Mouse (Mus musculus) testis, adult 10 weeks (tissue): ENCODE results near the gene Tcl1b1. TPM values are rescaled to one million over a fixed set of nuclear protein-coding genes. Genes with fewer than 3 reads are reported as not detected.

Experiments
- polyA plus RNA-seq: library from polyadenylated mRNA; stranded (reverse); fragments of 350-450 nt; fragmentation: Illumina TruSeq; extraction: RNeasy Lipid Tissue Mini Kit (QIAGEN cat#74804); gene quantifications from one replicate; pipeline ENCODE4 v1.2.3, GENCODE M21; 2014; ENCODE audit warnings: low read depth, low replicate concordance

Gene Tcl1b1
- polyA plus RNA-seq = not detected

DNA sequence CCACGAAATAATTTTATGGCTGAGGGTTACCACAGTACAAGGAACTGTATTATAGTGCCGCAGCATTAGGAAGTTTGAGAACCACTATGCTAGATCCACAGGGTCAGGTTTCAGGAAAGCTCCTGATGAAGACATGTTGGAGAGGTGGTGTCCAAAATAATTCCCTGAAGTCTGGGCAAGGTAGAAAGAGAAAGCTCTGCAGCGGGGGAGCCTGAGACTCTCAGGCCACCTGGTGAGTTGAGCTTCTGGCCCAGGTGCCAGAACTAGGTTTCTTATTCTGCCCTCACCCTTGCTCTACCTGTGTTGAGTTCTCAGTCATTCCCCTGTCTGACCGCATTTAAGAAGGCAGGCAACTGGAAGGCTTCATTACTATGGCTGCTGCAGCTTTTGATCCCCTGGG, at the start of gene Tcl1b1:
Tcl1b1 (plus strand) TSS at position 301 of the 400 bp plus-strand sequence.

DNA sequence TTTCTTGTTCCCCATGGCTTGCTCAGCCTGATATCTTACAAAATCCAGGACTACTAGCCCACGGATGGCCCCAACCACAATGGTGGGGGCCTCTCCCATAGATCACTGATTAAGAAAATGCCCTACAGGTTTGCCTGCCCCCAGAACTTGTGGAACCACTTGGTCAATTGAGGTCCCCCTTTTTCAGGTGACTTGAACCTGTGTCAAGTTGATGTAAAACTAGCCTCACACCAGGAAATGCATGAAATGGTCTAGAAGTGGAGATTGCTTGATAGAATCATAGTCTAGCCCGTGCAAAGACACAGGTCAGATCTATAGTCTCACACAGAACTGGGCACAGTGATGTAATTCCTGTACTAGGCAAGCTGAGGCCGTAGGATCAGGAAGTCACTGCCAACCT, 13.8 kb upstream of the Tcl1b1 start, which contains the start of gene Tcl1b2:
Tcl1b2 (plus strand) TSS at position 301 of the 400 bp plus-strand sequence.

DNA sequence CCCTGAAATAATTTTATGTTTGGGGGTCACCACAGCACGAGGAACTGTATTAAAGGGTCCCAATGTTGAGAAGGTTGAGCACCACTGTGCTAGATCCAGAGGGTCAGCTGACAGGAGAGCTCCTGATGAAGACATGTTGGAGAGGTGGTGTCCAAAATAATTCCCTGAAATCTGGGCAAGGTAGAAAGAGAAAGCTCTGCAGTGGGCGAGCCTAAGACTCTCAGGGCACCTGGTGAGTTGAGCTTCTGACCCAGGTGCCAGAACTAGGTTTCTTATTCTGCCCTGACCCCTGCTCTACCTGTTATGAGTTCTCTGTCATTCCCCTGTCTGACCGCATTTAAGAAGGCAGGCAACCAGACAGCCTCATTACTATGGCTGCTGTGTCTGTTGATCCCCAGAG, 16.6 kb downstream of the Tcl1b1 start, which contains the start of gene Tcl1b5:
Tcl1b5 (plus strand) TSS at position 301 of the 400 bp plus-strand sequence.

GRCm38 (mm10) chr12:105190743-105191142, 31.3 kb downstream of the Tcl1b1 start, which contains the start of gene Tcl1b3:
TSS of gene Tcl1b3 (plus strand) at chr12:105191043.

DNA sequence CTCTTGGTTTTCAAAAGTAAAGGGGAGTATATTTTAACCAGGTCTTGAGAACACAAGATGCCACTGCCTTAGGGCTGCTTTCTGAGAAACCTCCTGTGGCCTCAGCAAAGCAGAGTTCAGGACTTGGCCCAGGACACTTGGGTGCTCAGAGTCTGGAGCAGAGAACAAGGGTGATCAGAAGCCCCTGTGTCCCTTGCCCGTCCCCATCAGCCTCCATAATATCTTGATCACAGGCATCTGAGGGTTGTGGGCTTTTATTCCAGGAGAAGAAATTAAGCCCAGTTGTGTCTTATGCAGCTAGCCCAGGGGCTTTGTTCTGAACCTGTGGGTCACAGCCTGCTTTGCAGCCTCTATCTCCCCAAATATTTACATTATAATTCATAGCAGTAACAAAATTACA, 42.2 kb downstream of the Tcl1b1 start, which contains the start of gene Tcl1b4:
Tcl1b4 (plus strand) TSS at position 301 of the 400 bp plus-strand sequence.

Other genes starting within 250 kb of the Tcl1b1 start
- gene Syne3, start 149.9 kb upstream of the Tcl1b1 start, polyA plus RNA-seq = 1.3 TPM
- gene Glrx5, start 127.0 kb upstream of the Tcl1b1 start, polyA plus RNA-seq = 4.1 TPM
- not detected for gene Tcl1b2, start 13.7 kb upstream of the Tcl1b1 start, polyA plus RNA-seq
- gene Tcl1b5, start 16.7 kb downstream of the Tcl1b1 start, polyA plus RNA-seq = not detected
- gene Tcl1b3, start 31.4 kb downstream of the Tcl1b1 start, polyA plus RNA-seq = not detected
- 0.14 TPM for gene Tcl1b4, start 42.3 kb downstream of the Tcl1b1 start, polyA plus RNA-seq
- gene Tcl1, start 63.1 kb downstream of the Tcl1b1 start, polyA plus RNA-seq = 0.15 TPM
- not detected for gene Tunar, start 174.2 kb downstream of the Tcl1b1 start, polyA plus RNA-seq